Mouse (Mus musculus) bone marrow macrophage, adult 2 months (primary cell): ENCODE results near the gene Ptrh2. TPM values are rescaled to one million over a fixed set of nuclear protein-coding genes. Genes with fewer than 3 reads are reported as not detected.

Experiments
- H3K27ac ChIP-seq: 2 replicates; pipeline ENCODE4 v1.5.1; 2012; ENCODE audit warnings: low read depth, low read length; ENCODE audit not compliant: insufficient read depth
- H3K4me1 ChIP-seq: 2 replicates; pipeline ENCODE4 v1.6.1; 2012; ENCODE audit warnings: low read length; ENCODE audit not compliant: control insufficient read depth, insufficient read depth
- H3K4me3 ChIP-seq: 2 replicates; pipeline ENCODE4 v1.5.1; 2012; ENCODE audit warnings: mild to moderate bottlenecking, low read length, moderate library complexity; ENCODE audit not compliant: insufficient read depth
- CTCF ChIP-seq: IDR thresholded peaks from 2 replicates; pipeline ENCODE4 v1.5.1; 2012; ENCODE audit warnings: low read depth, mild to moderate bottlenecking, low read length, moderate library complexity
- POLR2A ChIP-seq: IDR thresholded peaks from 2 replicates; pipeline ENCODE4 v1.6.1; 2012; ENCODE audit warnings: mild to moderate bottlenecking, low read depth, low read length, borderline replicate concordance
- polyA plus RNA-seq: library from polyadenylated mRNA; stranded (reverse); fragments of >200 nt; gene quantifications from 2 replicates; pipeline ENCODE4 v1.2.4, GENCODE M21; 2012; ENCODE audit not compliant: missing spikeins, insufficient read depth, insufficient read length

The Ptrh2 gene
- polyA plus RNA-seq, 1 experiment = 7.2 TPM

- no peak overlapping the region for H3K27ac ChIP-seq
- H3K4me3 ChIP-seq = no peak overlapping the region
- H3K4me1 ChIP-seq = peaks cover 61% of the 10 kb centered on the region
- TF ChIP-seq CTCF (no peak), POLR2A (no peak)
Measured at GRCm38 (mm10) chr11:86741505-86741904, 57.7 kb downstream of the Ptrh2 start.

Other genes with a start within 250 kb of the Ptrh2 start
- gene Rnft1, start 199.3 kb upstream of the Ptrh2 start, polyA plus RNA-seq = 45.3 and 52.5 TPM in 2 replicates
- 30.9 and 33.0 TPM in 2 replicates for gene Rps6kb1, start 139.2 kb upstream of the Ptrh2 start, polyA plus RNA-seq
- 6.2 and 6.9 TPM in 2 replicates for gene Tubd1, start 139.0 kb upstream of the Ptrh2 start, polyA plus RNA-seq
- gene Vmp1, start 149 bp upstream of the Ptrh2 start, polyA plus RNA-seq = 178 and 230 TPM in 2 replicates
- gene Cltc, start 73.6 kb downstream of the Ptrh2 start, polyA plus RNA-seq = 356 and 389 TPM in 2 replicates
- gene Dhx40, start 123.8 kb downstream of the Ptrh2 start, polyA plus RNA-seq = 23.5 and 26.5 TPM in 2 replicates